Mouse (Mus musculus): Measurements from ENCODE around the gene Shroom3.
A peak's percentile ranks its signal among the peaks of the same experiment; 100 is the strongest.

Shroom3 gene

DNA sequence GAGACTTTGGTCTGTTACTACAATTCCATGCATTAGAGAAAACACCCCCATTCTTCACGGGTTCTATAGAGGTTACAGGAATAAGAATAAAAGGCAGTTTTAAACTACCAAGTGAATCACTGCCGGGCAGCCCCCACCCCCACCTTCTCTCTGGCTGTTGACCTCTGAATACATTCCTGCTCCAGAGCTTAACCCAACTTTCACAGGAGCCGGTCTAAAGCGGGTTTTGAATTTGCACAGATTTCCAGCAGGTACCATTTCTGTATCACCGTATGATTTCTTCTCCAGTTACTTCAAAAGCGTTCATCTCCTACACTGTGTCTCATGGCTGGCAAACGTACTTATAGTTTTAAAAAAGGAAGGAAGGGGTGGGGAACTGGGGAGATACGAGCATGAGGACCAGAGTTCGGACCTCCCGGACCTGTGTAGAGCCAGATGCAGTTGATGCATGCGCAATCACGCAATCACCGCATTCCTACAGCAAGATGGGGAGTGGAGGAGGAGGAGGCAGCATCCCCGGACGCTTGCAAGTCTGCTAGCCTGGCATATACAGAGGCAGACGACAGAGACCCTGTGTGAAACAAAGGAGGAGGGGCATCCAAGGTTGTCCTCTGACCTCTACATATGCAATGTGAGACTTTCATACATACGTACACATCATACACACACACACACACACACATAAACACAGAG lies 15.7 kb downstream of the Shroom3 start:
- no peak for DNase-seq

DNA sequence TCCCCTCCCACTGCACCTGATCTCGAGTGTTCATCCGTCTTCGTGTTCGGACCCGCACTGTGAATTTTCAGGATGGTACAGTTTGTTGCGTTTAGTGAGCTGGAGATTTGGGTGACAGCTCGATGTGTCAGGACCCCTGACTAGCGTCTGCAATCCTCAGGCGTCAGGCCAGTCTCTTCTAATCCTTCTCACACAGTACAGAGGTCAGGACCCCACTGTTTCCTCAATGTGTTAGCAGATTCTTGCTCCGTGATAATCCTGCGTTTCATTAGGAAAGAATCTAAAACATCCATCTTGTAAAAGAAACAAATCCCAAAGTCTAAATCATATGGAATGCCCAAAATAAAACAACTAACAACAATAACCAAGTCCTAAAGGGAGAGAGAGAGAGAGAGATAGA lies 18.5 kb downstream of the Shroom3 start:
- no peak for DNase-seq

DNA sequence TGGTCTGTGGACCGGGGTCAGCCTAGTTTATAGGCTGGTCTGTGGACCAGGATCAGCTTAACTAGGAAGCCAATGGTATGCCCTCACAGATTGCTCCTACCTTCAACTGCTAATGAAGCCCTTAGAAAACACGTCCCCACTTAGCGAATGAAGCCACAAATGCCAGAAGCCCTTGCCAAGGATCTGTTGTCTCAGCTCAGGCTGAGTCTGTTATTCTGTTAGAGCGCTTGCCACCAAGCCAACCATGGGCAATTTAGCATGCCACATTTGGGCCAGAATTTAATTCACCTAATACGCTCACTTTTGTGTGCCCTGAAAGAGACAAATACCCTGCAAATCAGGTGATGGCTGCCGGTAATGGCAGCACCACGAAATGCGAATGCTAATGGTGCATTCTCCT lies 20.4 kb downstream of the Shroom3 start:
- no peak for DNase-seq

DNA sequence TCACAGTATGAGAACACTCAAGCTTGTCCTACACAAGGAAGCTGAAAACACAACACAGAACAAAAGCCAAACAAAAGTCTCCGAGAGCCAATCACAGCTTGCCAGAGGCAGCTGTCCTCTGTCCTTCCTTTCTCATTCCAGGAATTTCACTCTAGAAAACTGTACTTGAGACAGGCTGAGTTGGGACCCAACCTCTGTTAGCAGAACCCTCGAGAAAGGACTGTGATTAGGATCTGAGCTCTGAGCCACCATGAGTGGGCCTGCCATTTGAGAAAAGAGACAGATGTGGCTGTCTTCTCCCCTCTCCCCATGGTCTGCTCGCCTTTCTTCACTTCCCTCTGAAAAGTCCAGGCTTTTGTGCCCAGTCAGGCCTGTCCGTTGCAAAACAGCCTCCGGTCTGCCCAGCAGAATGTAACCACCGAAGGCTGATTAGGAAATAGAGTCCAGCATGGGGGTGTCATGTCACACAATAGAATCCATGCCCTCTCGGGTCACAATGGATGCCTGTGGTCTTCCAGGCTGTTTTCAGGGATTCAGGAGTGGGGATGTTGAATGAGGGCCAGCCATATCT lies 24.8 kb downstream of the Shroom3 start:
- DNase-seq: no peak

DNA sequence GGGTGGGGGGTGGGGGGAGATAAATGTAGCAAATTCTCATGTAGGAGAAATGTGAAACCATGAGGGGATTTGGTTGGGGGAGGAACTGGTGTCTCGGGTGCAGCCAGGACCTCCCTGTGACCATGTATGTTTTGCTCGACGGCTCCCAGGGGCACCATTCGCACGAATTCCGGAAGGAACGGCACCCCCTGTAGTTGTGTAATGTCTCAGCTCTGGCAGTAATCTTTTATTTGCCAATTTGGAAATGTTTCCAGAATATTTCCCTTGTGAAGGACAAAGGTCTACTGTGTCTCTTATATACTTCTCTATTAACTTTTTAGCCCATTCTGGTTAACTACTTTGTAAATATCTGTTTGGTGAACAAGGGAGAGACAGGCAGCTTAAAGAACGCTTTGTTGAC lies 27.5 kb downstream of the Shroom3 start:
- no peak for DNase-seq

DNA sequence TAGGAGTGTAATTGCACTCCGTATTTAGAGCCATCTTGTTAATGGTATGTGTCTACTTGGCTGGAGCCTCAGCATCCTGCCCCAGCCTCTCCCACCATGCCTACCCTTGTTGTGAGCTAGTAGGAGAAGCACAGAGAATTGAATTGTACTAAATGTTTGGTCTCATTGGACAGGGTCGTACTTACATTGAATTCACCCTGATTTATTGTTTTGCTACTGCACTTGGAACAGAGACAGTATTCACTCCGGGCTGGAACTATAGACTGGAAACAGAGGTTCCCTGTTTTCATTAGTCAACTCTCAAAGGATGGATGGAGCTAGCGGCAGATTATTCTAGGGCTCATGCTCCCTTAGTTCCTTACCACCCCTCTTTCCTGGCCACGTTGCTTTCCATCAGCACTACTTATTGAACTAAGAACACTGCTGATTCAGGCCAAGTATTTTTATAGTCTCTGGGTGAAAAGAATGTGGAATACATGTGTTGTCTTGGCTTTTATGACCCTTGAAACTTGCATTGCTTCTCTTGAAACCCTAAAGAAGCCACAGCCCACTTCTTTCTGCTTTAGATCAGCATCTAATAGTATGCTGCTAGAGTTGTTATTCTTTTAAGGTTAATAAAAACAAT lies 28.5 kb downstream of the Shroom3 start:
- no peak for DNase-seq

DNA sequence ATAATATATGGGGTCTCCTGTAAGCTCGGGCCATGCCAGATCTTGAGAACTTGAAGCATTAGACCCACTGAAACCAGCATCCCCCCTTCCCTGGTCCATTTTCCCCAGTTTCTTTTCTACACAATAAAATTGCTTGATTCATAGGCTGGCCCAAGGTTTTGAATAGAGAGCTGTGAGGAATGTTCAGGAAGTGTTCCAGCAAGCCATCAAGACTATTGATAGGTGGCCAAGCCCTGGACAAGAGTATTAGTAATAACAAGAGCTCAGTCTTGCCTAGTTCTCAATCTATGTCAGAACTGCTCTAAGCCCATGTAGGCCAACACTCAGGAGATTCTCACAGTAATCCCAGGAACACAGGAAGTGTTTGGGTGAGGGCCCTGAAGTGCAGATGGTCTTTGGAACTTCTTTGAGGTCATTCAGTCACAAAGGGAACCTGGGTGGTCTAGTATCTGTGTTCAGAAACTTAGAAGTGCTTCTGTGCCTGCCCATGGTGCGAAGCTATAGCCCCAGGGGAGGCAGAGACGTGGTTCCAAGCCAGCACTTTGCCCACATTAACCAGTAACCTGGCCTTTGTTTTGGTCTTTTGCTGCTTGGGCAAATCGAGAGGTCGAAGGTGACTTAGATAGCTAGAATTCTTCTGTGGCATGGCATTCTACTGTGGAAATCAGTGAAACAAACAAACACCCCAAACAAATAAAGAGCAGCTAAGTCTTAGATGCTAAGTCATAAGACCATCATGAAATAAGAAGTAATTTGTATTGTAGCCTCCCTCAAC lies 29.6 kb downstream of the Shroom3 start:
- no peak for DNase-seq

DNA sequence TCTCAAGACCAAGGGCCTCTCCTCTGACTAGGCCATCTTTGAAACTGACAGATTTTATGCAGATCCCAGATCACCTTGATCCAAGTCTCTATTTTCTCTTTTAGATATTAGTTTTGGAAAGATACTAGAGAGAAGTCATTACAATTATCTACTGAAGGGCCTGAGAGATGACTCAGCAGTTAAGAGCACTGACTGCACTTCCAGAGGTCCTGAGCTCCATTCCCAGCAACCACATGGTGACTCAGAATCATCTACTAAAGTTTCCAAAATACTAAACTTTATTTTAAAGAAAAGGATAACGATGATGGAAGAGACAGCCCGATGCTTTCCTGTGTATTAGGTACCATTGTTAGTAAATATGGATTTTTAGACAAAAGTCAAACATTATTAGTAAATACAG lies 31.7 kb downstream of the Shroom3 start:
- DNase-seq: no peak

DNA sequence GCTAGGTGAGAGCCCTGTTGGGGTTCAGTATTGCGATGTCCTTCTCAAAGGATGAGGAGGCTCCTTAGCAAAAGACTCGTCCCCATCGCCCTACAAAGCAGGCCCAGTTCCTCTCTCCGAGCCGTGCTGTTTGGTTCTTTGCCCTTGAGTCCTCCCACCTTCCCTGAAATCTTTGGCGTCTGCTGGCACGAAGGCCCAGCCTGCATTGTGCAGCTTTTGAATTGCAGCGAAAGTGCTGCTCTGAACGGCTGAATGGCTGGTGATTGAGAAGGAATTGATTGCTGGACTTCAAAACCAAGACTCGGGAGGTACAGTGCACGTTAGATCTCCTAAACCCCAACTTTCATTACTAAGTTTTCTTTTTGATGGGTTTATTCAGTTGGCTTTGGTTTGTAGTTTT lies 32.1 kb downstream of the Shroom3 start:
- DNase-seq: no peak

DNA sequence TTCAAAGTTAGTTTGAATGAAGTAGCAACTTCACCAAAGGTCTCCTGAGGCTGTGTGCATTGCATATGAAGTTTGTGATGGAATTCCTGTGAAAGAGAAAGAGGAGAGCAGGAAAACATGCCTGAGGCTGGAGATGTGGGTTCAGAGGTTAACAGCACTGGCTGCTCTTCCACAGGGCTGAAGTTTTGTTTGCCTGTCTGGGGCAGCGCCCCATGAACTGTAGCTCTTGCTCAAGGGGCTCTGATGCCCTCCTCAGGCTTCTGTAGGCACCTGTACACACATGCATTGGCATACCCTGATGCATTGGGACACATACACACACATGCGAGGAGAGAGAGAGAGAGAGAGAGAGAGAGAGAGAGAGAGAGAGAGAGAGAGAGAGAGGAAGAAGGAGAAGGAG lies 32.7 kb downstream of the Shroom3 start:
- no peak for DNase-seq

DNA sequence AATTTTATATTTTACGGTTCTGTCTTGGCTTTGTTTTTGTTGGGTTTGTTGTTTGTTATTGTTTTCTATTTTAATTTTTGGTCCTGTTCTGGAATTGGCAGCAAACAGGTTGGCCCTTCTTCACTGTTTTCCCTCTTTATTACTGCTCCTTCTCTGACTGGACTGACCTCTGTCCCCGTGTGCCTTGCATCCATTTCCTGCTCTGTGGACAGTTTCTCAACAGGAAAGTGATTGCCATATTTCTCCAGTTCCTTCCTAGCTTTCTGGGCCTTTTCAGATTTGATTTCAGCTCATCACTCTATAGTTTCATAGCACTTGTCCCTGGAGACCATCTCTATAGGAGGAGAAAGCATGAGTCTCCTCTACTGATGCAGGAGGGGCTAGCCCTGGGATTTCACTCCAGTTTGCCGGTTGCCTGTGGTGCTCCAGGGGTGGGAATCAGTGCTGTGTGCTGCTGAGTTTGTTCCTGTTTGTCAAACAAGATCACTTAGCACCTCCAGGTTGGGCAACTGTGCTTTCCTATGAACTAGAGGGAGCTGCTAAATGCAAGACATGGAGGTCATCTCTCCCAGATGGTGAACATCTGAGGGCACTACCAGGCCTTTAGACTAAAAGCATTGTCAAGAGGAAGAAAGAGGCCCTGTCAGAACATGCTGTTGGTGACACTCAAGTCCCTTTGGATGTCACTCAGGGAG lies 34.6 kb downstream of the Shroom3 start:
- no peak for DNase-seq

DNA sequence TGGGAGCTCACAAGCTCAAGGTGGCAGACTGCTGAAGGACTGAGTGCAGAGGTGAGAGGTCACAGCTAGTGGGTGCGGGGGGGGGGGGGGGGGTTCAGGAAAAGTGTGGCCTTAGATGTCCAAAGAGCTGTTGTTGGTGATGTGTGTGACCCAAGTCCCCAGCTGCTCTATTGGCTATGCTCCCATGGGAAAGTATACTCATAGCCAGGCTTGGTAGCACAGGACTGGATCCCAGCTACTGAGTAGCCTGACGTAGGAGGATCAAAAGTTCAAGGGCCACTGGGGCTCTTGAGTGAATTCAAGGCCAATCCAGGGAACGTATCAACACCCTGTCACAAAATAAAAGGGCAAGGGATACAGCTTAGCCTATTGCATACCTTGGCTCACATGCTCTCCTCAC lies 35.6 kb downstream of the Shroom3 start:
- no peak for DNase-seq

DNA sequence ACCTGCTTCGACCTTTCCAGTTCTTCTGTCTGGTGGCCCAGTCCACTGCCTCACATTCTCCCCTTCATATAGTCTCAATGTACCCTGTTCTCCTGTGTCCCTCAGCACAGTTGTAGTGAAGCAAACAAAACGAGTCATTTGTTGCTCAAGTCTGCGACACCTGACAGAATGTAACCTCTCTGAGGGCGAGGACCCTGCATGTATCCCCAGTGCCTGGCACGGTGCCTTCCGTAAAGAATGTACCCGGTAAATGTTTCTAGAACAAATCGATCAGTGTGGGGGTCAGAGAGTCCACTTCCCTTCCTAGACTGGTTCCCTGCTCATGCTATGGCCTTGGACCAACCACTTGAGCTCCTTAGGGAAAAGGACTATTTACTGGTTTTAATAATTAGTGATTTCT lies 38.4 kb downstream of the Shroom3 start:
- no peak for DNase-seq

DNA sequence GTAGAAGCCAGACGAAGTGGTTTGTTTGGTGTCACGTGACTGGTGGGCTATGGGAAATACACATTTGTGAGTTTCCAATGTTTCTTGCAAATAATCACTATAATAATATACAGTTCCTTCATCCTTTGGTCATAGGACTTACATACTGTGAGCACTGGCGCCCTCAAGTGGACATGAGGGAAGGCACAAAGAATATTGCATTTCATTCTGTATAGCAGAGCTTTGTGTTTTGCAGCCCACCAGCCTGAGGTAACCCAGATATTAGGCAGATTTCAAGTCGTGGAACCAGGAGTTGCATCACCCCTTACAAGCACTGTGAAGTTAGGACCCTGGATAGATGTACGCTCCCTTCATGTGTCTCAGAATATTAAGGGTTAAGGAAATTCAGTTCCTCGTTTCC lies 42.7 kb downstream of the Shroom3 start:
- peak; percentile 6 for DNase-seq

DNA sequence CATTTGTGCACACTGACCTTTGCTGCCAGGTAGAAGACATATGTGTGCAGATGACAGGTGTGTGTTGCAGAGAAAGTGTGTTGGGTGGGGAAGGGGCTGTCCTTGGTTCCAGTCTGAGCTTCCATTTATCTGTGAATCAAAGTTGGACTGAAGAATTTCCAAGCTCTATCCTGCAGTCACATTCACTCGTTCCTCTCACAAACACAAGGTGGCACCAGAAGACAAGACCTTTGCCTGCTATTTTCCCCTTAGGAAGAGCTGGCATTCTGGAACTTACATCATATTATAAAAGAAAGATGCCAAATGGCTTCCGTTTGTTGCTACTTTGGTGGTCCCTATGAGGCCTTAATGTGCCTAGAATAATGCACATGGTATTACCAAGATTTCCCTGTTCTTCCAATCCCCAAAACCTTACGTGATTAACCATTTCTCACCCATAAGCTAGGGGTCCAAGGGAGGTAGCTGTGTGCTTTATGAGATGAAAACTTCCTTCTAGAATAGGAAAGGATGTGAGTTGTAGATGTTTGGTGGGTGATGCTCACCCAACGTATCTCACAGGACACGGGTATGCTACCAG lies 45.1 kb downstream of the Shroom3 start:
- peak; percentile 36 for DNase-seq

DNA sequence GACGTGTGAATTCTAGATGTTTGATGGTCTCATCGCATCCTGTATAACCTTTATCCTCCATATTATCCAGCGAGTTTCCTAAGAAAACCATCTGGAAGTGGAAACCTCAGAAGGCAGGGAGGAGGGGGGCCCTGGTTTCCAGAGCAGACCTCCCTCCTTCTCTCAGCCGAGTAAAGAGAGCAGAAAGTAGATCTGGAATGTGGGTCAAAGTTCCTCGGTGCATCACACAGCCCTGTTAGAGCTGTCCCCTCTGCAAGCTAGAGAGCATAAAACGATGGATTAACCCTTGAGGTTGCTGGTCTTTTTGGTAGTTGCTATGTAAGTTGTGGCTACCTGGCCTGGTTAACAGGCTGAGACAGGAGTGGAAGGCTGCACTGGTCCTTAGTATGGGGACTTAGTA lies 46.0 kb downstream of the Shroom3 start:
- no peak for DNase-seq

DNA sequence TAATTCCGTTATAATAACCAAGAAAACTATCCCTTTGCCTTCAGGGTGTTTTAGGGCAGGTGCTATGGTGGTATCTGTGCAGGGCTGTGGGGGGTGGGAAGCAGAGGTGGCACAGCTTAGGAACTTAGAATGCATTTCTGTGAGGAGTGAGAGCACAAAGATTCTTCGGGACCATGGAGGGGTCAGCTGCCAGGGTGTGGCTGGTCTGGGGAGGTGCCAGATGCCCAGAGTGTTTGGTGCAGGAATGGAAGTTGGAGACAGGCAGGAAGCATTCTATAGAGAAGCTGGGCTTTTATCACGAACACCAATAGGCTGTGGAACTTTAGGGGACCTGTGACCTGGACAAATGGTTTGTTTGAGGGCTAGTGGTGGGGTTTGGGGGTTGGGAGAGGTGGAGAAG lies 58.6 kb downstream of the Shroom3 start:
- no peak for DNase-seq

DNA sequence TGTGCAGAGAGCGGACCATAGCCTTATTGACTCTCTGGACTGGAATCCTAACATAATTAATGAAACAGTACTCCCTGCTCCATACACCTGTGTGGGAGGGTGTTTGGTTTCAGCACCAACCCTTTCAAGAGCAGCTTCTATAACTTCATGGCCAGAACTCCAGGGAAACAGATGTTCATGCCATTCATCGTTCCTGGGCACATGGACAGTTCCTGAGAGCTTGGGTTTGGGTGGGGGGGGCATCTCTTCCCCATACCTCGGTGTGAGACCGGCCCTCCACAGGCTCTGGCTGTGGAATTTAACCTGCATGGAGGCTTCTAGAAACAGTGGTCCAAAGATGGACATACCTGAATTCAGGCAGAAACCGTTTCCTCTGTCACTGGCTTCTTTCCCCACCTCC lies 59.5 kb downstream of the Shroom3 start:
- no peak for DNase-seq

DNA sequence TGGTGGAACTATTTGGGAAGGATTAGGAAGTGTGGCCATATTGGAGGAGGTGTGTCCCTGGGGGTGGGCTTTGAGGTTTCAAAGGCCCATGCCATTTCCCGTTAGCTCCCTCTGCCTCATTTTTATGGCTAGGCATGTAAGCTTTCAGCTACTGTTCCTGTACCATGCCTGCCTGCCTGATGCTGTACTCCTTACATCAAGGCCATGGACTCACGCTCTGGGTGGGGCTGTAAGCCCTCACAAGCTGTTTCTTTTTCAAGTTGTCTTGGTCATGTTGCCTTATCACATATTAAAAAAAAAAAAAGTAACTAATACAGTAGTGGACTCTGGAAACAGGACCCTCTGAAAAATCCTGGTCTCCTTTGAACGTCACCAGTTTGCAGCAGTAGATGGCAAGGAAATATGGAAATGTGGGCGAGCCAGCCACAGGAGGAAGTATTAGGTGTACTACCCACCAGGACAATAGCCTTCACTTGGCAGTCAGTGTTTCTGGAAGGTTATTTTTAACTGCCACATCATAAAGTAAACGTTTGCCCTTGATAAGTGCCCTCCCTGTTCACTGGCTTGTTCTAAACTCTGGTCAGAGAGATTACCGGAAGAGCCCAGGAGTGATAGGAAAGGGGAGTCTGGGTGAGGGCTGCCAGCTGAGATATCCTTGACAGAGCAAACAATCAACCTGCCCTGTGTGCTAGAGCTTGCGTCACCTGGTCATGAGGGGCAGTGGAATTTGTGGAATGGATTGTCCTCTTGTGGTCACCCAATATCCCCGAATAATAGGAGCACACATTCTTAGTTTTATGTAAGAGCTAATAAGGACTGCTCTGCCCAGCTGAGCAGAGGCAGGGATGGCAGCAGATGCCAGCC lies 62.4 kb downstream of the Shroom3 start:
- no peak for DNase-seq

DNA sequence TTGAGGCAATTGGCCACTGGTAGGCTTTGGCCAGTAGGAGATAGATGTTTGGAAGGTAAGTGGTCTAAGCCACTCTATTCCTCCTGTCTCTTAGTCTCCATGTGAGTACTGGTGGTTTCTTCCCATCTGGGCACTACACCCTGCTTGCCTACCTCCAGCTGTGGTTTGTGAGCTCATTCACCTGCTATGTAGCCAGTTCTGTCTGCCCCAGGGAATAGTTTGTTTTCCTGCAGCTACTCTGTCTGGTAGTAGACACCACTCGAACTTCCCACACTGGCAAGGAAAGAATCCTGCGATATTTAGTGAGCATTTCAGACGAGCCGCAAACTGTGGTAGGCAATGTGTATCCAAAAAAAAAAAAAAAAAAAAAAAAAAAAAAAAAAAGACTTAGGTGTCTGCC lies 68.3 kb downstream of the Shroom3 start:
- DNase-seq: no peak

DNA sequence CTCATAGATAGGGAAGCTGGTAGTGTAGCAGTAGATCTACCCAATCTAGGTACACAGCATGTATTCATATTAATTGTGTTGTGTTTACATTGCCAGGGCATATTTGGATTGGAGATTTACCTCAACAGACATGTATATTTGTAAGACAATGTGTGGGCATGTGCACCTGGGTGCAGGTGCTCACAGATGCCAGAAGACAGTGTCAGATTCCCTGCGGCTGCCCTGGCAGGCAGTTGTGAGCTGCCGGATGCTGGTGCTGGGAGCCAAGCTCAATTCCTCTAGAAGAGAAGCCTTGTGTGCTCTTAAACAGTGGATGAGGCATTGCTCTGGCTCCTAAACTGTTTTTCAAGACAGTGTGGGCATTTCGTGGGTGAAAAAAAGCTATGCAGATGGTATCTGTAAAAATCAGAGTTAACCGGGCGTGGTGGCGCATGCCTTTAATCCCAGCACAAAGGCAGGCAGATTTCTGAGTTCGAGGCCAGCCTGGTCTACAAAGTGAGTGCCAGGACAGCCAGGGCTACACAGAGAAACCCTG lies 72.1 kb downstream of the Shroom3 start:
- no peak for DNase-seq

Measured in cerebellum, adult 8-10 months (tissue).